Mouse (Mus musculus): ENCODE measurements at regions not wholly inside any gene's neighbourhood (a gene's known extent, or its start where the extent isn't known, plus 50 kb on each side); places are given as distances from the start of the nearest gene placed in this dataset.

DNA sequence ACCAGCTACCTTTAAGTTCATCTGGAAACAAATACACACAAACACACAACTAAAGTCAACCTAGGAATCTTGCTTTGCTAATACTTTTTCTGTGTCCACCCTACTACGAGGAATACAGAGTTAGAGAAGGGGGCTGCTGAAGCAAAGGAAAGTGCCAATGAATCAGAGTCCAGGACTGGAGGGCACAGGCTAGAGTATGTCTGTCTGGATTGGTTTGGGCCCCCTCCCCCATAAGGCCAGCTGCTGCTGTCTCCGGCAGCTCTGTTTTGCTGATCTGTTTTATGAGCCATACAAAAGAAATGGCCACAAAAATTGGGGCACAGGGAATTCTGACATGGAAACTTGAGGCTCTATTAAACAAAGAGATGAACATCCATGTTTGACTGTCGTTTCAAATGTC lies 74.8 kb upstream of the Slc25a13 start:
- no peak for DNase-seq (ENCODE audit: low spot score)

GRCm38 (mm10) chr6:6290427-6290826 lies 73.5 kb upstream of the Slc25a13 start:
- DNase-seq (ENCODE audit: low spot score), result no peak

DNA sequence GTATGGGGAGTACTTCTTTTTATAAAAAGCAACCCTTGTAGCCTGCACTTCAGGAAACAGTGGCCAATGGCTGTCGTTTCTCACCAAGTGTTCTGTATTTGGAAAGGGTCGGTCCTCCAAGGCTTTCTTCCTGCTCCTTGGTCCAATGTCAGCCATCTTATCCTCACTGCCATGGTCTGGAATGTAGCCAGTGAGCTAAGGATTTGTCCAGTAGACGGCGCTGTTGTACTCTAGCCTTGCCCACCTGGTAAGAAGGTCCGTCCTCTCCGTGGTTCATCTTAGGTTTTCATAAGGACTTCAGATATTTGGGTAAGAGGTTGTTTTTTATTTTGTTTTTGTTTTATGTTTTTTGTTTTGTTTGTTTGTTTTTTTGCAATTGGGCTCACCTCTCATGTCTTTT lies 72.8 kb upstream of the Slc25a13 start:
- DNase-seq (ENCODE audit: low spot score), result no peak

GRCm38 (mm10) chr6:6280812-6281568 lies 64.0 kb upstream of the Slc25a13 start:
- DNase-seq (ENCODE audit: low spot score), result no peak

GRCm38 (mm10) chr6:6279646-6280045 lies 62.7 kb upstream of the Slc25a13 start:
- no peak for DNase-seq (ENCODE audit: low spot score)

GRCm38 (mm10) chr6:6270545-6270944 lies 53.6 kb upstream of the Slc25a13 start:
- no peak for DNase-seq (ENCODE audit: low spot score)
